Mouse (Mus musculus) liver, embryonic 14.5 days (tissue): ENCODE results near the gene Sema5a.

ENCODE experiments used
- CTCF ChIP-seq: IDR thresholded peaks from 2 replicates; pipeline ENCODE4 v1.5.1; 2016; ENCODE audit warnings: antibody characterized with exemption, low read depth, control low read depth
- EP300 ChIP-seq: IDR thresholded peaks from 2 replicates; pipeline ENCODE4 v1.6.1; 2016; ENCODE audit warnings: antibody characterized with exemption, low read depth

GRCm38 (mm10) chr15:32427188-32427924 lies 182.7 kb downstream of the Sema5a start:
- TF ChIP-seq CTCF (no peak), EP300 (no peak)
